Mouse (Mus musculus) C2C12 (cell line): ENCODE data around the gene Tor1aip2. TPM values are rescaled to one million over a fixed set of nuclear protein-coding genes. Genes with fewer than 3 reads are reported as not detected.

Experiments
- H3K27me3 ChIP-seq: one replicate; pipeline ENCODE4 v1.6.1; 2011; ENCODE audit not compliant: control insufficient read depth, insufficient read depth, insufficient read length
- H3K36me3 ChIP-seq: one replicate; pipeline ENCODE4 v1.6.1; 2011; ENCODE audit not compliant: control insufficient read depth, insufficient read depth
- H3K4me3 ChIP-seq: one replicate; pipeline ENCODE4 v1.5.1; 2011; ENCODE audit warnings: mild to moderate bottlenecking, control low read depth; ENCODE audit not compliant: poor library complexity, insufficient read depth, severe bottlenecking
- H3K79me2 ChIP-seq: one replicate; pipeline ENCODE4 v1.6.1; 2011; ENCODE audit not compliant: control insufficient read depth, insufficient read depth
- H3K79me3 ChIP-seq: one replicate; pipeline ENCODE4 v1.6.1; 2011; ENCODE audit warnings: low read depth, control low read depth
- H3ac ChIP-seq: one replicate; pipeline ENCODE3; 2011; ENCODE audit warnings: low read depth; ENCODE audit not compliant: control insufficient read depth, insufficient read length
- CEBPB ChIP-seq: IDR thresholded peaks from one replicate; pipeline ENCODE4 v1.6.1; 2011; ENCODE audit warnings: low read depth, mild to moderate bottlenecking, control low read depth, moderate library complexity
- CTCF ChIP-seq: IDR thresholded peaks from one replicate; pipeline ENCODE4 v1.5.1; 2011; ENCODE audit not compliant: control insufficient read depth, insufficient read depth, insufficient read length
- FOSL1 ChIP-seq: IDR thresholded peaks from one replicate; pipeline ENCODE4 v1.8.0; 2011; ENCODE audit warnings: mild to moderate bottlenecking, low read length; ENCODE audit not compliant: poor library complexity, insufficient read depth, severe bottlenecking
- MAX ChIP-seq: IDR thresholded peaks from one replicate; pipeline ENCODE4 v1.6.1; 2011; ENCODE audit warnings: mild to moderate bottlenecking, control low read depth
- MYOD1 ChIP-seq: IDR thresholded peaks from one replicate; pipeline ENCODE4 v1.6.1; 2011; ENCODE audit warnings: low read depth; ENCODE audit not compliant: control insufficient read depth, insufficient read length
- MYOG ChIP-seq: IDR thresholded peaks from one replicate; pipeline ENCODE4 v1.6.1; 2011; ENCODE audit not compliant: control insufficient read depth, insufficient read length; ENCODE audit errors: extremely low read depth
- USF1 ChIP-seq: IDR thresholded peaks from one replicate; pipeline ENCODE4 v1.6.1; 2011; ENCODE audit warnings: low read depth, mild to moderate bottlenecking, control low read depth, moderate library complexity
- polyA plus RNA-seq: library from polyadenylated mRNA; unstranded; fragments of >200 nt; fragmentation: generic; extraction: Trizol; gene quantifications from one replicate; pipeline ENCODE4 v1.2.1, GENCODE M21; 2012; ENCODE audit warnings: missing spikeins

The Tor1aip2 gene
- polyA plus RNA-seq, 1 experiment: 38.4 TPM

- no peaks in the 10 kb centered on the region for H3K27me3 ChIP-seq
- no peaks in the 10 kb centered on the region for H3K36me3 ChIP-seq
- H3K4me3 ChIP-seq: no peak overlapping the region
- no peak overlapping the region for H3ac ChIP-seq
- H3K79me3 ChIP-seq: no peaks in the 10 kb centered on the region
- TF ChIP-seq CEBPB: no peak
- no peak for TF ChIP-seq USF1
- no peak for TF ChIP-seq FOSL1
- no peak for TF ChIP-seq MYOD1
- TF ChIP-seq CTCF: no peak
- TF ChIP-seq MYOG: no peak
- TF ChIP-seq MAX: no peak
- H3K79me2 ChIP-seq: no peaks in the 10 kb centered on the region
Measured at GRCm38 (mm10) chr1:156085770-156086169, 50.6 kb downstream of the Tor1aip2 start.

- no peaks in the 10 kb centered on the region for H3K36me3 ChIP-seq
- no peaks in the 10 kb centered on the region for H3K79me3 ChIP-seq
- no peaks in the 10 kb centered on the region for H3K79me2 ChIP-seq
- H3ac ChIP-seq: no peak overlapping the region
- H3K4me3 ChIP-seq: no peak overlapping the region
- no peak for TF ChIP-seq MAX
- no peak for TF ChIP-seq MYOD1
- TF ChIP-seq CTCF: no peak
- no peak for TF ChIP-seq CEBPB
- TF ChIP-seq MYOG: no peak
- TF ChIP-seq USF1: no peak
- TF ChIP-seq FOSL1: no peak
- no peaks in the 10 kb centered on the region for H3K27me3 ChIP-seq
Measured at GRCm38 (mm10) chr1:156087586-156087985, 52.4 kb downstream of the Tor1aip2 start.

GRCm38 (mm10) chr1:156089561-156089960 lies 54.4 kb downstream of the Tor1aip2 start:
- Histone ChIP-seq H3K79me3 (no peaks in the 10 kb centered on the region), H3K79me2 (no peaks in the 10 kb centered on the region), H3K27me3 (no peaks in the 10 kb centered on the region), H3K36me3 (no peaks in the 10 kb centered on the region), H3ac (no peak overlapping the region), H3K4me3 (no peak overlapping the region)
- TF ChIP-seq CTCF: no peak
- TF ChIP-seq USF1: no peak
- TF ChIP-seq FOSL1: no peak
- no peak for TF ChIP-seq MYOD1
- TF ChIP-seq MAX: no peak
- TF ChIP-seq MYOG: no peak
- TF ChIP-seq CEBPB: no peak

- no peak for TF ChIP-seq USF1
- no peak for TF ChIP-seq FOSL1
- TF ChIP-seq MAX: no peak
- no peak for TF ChIP-seq MYOD1
- TF ChIP-seq MYOG: no peak
- no peak for TF ChIP-seq CEBPB
- no peak for TF ChIP-seq CTCF
- H3K27me3 ChIP-seq: no peaks in the 10 kb centered on the region
- H3K4me3 ChIP-seq: no peak overlapping the region
- H3ac ChIP-seq: no peak overlapping the region
- H3K79me3 ChIP-seq: no peaks in the 10 kb centered on the region
- no peaks in the 10 kb centered on the region for H3K79me2 ChIP-seq
- no peaks in the 10 kb centered on the region for H3K36me3 ChIP-seq
Measured at GRCm38 (mm10) chr1:156090042-156090441, 54.8 kb downstream of the Tor1aip2 start.

GRCm38 (mm10) chr1:156091811-156092210 lies 56.6 kb downstream of the Tor1aip2 start:
- no peak for TF ChIP-seq CEBPB
- TF ChIP-seq MYOD1: no peak
- no peak for TF ChIP-seq FOSL1
- no peak for TF ChIP-seq USF1
- TF ChIP-seq MAX: no peak
- no peak for TF ChIP-seq MYOG
- no peak for TF ChIP-seq CTCF
- Histone ChIP-seq H3ac (no peak overlapping the region), H3K4me3 (no peak overlapping the region), H3K36me3 (no peaks in the 10 kb centered on the region), H3K79me3 (no peaks in the 10 kb centered on the region), H3K79me2 (no peaks in the 10 kb centered on the region), H3K27me3 (no peaks in the 10 kb centered on the region)

- no peaks in the 10 kb centered on the region for H3K36me3 ChIP-seq
- H3K27me3 ChIP-seq: no peaks in the 10 kb centered on the region
- TF ChIP-seq FOSL1 (no peak), CEBPB (no peak), MAX (no peak), CTCF (no peak), MYOD1 (no peak), USF1 (no peak), MYOG (no peak)
- H3K79me3 ChIP-seq: no peaks in the 10 kb centered on the region
- no peak overlapping the region for H3ac ChIP-seq
- H3K79me2 ChIP-seq: no peaks in the 10 kb centered on the region
- no peak overlapping the region for H3K4me3 ChIP-seq
Measured at GRCm38 (mm10) chr1:156103763-156104162, 68.6 kb downstream of the Tor1aip2 start.
